Mouse (Mus musculus) MEL-GATA-1-ER (cell line): ENCODE data around the gene Scg5.

Source experiments
- DNase-seq: peaks from one replicate; pipeline ENCODE4 v3.0.0-alpha.2; 2012; ENCODE audit warnings: low read depth; ENCODE audit errors: extremely low read depth

The Scg5 gene

DNA sequence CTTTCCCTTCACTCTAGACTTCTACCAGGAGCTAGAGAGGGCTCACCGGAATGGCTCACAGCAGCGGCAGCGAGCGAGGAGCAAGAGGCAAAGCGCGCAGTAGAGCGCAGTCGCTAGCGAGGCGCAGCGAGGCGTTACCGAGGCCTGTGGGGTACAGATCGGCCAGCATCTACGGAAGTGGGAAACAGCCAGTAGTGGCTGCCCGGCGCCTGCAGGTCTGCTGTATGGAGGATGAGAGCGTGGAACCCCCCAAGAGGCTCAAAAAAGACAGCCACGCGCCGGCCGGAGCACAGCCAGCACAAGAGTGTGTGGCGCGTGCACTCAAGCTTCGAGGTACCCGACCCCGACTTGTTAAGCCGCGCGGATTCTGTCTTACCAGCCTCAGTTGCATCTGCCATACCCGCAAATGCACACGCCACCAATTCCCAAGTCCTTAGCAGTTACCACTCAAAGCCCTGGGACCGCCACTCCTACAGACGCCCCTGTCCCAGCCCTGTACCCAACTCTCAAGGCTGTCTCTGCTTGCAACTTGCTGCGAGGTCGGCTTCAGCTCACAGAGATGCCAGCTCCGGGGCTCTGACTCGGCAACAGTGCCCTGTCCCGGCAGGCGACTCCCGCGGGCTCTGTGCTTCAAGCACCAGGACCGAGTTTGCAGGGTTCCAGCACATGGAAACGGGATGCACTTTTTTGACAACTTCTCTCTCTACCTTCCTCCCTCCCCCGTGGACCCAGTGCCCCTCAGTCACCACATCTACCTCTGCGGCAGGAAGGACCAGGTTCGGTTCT is 71.2 kb downstream of the Scg5 start:
- no peak for DNase-seq

GRCm38 (mm10) chr2:113756924-113757524 is 71.9 kb downstream of the Scg5 start:
- no peak for DNase-seq

GRCm38 (mm10) chr2:113749721-113750120 is 79.2 kb downstream of the Scg5 start:
- DNase-seq: no peak

DNA sequence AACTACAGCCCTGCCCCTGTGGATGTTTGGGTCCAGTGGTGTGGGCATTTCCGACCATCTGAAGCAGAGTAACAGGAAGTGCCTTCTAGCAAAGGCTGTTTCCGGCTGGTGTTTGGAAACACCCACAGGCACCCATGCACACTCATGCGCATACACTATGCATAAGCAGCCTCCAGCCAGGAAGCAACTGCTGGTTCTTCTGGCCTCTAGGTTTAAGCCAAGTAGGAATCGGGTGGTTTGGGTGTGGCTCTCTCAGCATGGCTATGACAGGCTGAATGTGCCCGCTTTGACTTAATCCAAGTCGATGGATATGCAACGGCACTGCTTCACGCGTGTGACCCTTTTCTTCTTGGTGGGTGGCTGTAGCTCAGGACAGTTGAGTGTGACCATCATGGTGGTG is 79.6 kb downstream of the Scg5 start:
- no peak for DNase-seq

- DNase-seq: no peak
These were observed 100.3 kb downstream of the Scg5 start for GRCm38 (mm10) chr2:113728581-113728980.
